Mouse (Mus musculus) midbrain, embryonic 11.5 days (tissue): ENCODE measurements around the gene A730061H03Rik. TPM values are rescaled to one million over a fixed set of nuclear protein-coding genes. Genes with fewer than 3 reads are reported as not detected.

ENCODE experiments used
- ATAC-seq: fragments of 200-750 bp; cut with Nextera tagmentation; 2 replicates; pipeline ENCODE4 v1.8.0; 2017; ENCODE audit warnings: moderate TSS enrichment, moderate library complexity; ENCODE audit not compliant: low FRiP score
- DNase-seq: peaks from one replicate; pipeline ENCODE4 v3.0.0; 2015; ENCODE audit warnings: low spot score; ENCODE audit errors: missing footprints
- H3K27ac ChIP-seq: fragments of 300-500 bp; sonication (generic); 2 replicates; pipeline ENCODE4 v1.5.1; 2014; ENCODE audit warnings: low read depth, low read length
- H3K27me3 ChIP-seq: fragments of 300-500 bp; sonication (generic); 2 replicates; pipeline ENCODE4 v1.6.1; 2014; ENCODE audit warnings: mild to moderate bottlenecking, low read length, moderate library complexity, mixed read lengths; ENCODE audit not compliant: control insufficient read depth, insufficient read depth
- H3K36me3 ChIP-seq: fragments of 300-500 bp; sonication (generic); 2 replicates; pipeline ENCODE4 v1.6.1; 2014; ENCODE audit warnings: mild to moderate bottlenecking, low read length, moderate library complexity, mixed read lengths; ENCODE audit not compliant: control insufficient read depth, insufficient read depth
- H3K4me1 ChIP-seq: fragments of 300-500 bp; sonication (generic); 2 replicates; pipeline ENCODE4 v1.6.1; 2014; ENCODE audit warnings: low read length; ENCODE audit not compliant: control insufficient read depth, insufficient read depth
- H3K4me2 ChIP-seq: fragments of 300-500 bp; sonication (generic); 2 replicates; pipeline ENCODE4 v1.6.1; 2014; ENCODE audit warnings: mild to moderate bottlenecking, moderate library complexity
- H3K4me3 ChIP-seq: fragments of 300-500 bp; sonication (generic); 2 replicates; pipeline ENCODE4 v1.5.1; 2014; ENCODE audit warnings: low read depth, low read length
- H3K9ac ChIP-seq: fragments of 300-500 bp; sonication (generic); 2 replicates; pipeline ENCODE4 v1.6.1; 2014; ENCODE audit warnings: low read length
- H3K9me3 ChIP-seq: fragments of 300-500 bp; sonication (generic); 2 replicates; pipeline ENCODE4 v1.6.1; 2016; ENCODE audit warnings: low read length; ENCODE audit not compliant: control insufficient read depth
- WGBS: fragments of 180-500 bp; shearing (Covaris S2); extraction: QIAGEN DNeasy Blood & Tissue Kit; methylation state at CpG from one replicate; pipeline ENCODE4 v1.1.7; 2014; 5-methylcytosine and 5-hydroxymethylcytosine counted together
- polyA plus RNA-seq: library from polyadenylated mRNA; unstranded; fragments of >200 nt; fragmentation: Nextera tagmentation; extraction: Ambion mirVana; gene quantifications from 2 replicates; pipeline ENCODE4 v1.2.1, GENCODE M21; 2014

Gene A730061H03Rik
- polyA plus RNA-seq, 1 experiment from 2014 or later, result 0.92 TPM

- ATAC-seq (no peak), DNase-seq (no peak)
- 83% methylated on average over 16 of the region's 16 CpGs for WGBS
- H3K4me2 ChIP-seq, result no peak overlapping the region
- H3K4me3 ChIP-seq, result no peak overlapping the region
- peaks cover 5% of the 10 kb centered on the region; the same call in 1 of the 2 replicates for H3K36me3 ChIP-seq
- no peaks in the 10 kb centered on the region for H3K9me3 ChIP-seq
- no peaks in the 10 kb centered on the region for H3K27me3 ChIP-seq
- H3K9ac ChIP-seq, result no peak overlapping the region
- no peak overlapping the region for H3K27ac ChIP-seq
- peaks cover 11% of the 10 kb centered on the region for H3K4me1 ChIP-seq
Observed at GRCm38 (mm10) chr14:55576376-55576775, 16.2 kb upstream of the A730061H03Rik start.

- ATAC-seq (no peak), DNase-seq (no peak)
- Histone ChIP-seq H3K9ac (no peak overlapping the region), H3K36me3 (peaks cover 1% of the 10 kb centered on the region; the same call in 1 of the 2 replicates), H3K4me3 (no peak overlapping the region), H3K27me3 (no peaks in the 10 kb centered on the region), H3K9me3 (no peaks in the 10 kb centered on the region), H3K4me1 (peaks cover 11% of the 10 kb centered on the region), H3K27ac (no peak overlapping the region), H3K4me2 (no peak overlapping the region)
- WGBS, result 82% methylated on average over 13 of the region's 13 CpGs
Observed at GRCm38 (mm10) chr14:55575711-55576110, 15.5 kb upstream of the A730061H03Rik start.

- Histone ChIP-seq H3K4me3 (no peak within 1 kb of the TSS), H3K9me3 (no peaks in the 10 kb centered on the region), H3K4me2 (no peak within 1 kb of the TSS), H3K4me1 (peaks cover 11% of the 10 kb centered on the region), H3K27me3 (no peaks in the 10 kb centered on the region), H3K9ac (no peak within 1 kb of the TSS), H3K36me3 (no peaks in the 10 kb centered on the region), H3K27ac (no peak within 1 kb of the TSS)
- no peak for ATAC-seq
- WGBS, result 84% methylated on average over 7 of the region's 8 CpGs
- DNase-seq, result no peak
Observed at GRCm38 (mm10) chr14:55575302-55575701, 15.1 kb upstream of the A730061H03Rik start, which contains the start of gene Fitm1. TSS of gene Fitm1 (plus strand) at chr14:55575617.

GRCm38 (mm10) chr14:55571760-55572159, 11.6 kb upstream of the A730061H03Rik start:
- Histone ChIP-seq H3K4me1 (no peaks in the 10 kb centered on the region), H3K36me3 (peaks cover 3% of the 10 kb centered on the region; the same call in 1 of the 2 replicates), H3K9me3 (no peaks in the 10 kb centered on the region), H3K27ac (no peak overlapping the region), H3K27me3 (no peaks in the 10 kb centered on the region), H3K4me3 (no peak overlapping the region), H3K4me2 (no peak overlapping the region), H3K9ac (no peak overlapping the region)
- ATAC-seq (no peak), DNase-seq (no peak)

- Histone ChIP-seq H3K27me3 (no peaks in the 10 kb centered on the region), H3K9ac (no peak overlapping the region), H3K27ac (no peak overlapping the region), H3K4me1 (no peaks in the 10 kb centered on the region), H3K9me3 (no peaks in the 10 kb centered on the region), H3K36me3 (peaks cover 4% of the 10 kb centered on the region; the same call in 1 of the 2 replicates), H3K4me2 (no peak overlapping the region), H3K4me3 (no peak overlapping the region)
- DNase-seq (no peak), ATAC-seq (no peak)
- WGBS, result 90% methylated on average over 2 of the region's 2 CpGs
Observed at GRCm38 (mm10) chr14:55570588-55570987, 10.4 kb upstream of the A730061H03Rik start.

- no peak for DNase-seq
- 90% methylated on average over 3 of the region's 3 CpGs for WGBS
- no peaks in the 10 kb centered on the region for H3K9me3 ChIP-seq
- no peaks in the 10 kb centered on the region for H3K4me1 ChIP-seq
- peaks cover 7% of the 10 kb centered on the region; the same call in 1 of the 2 replicates for H3K36me3 ChIP-seq
- no peak overlapping the region for H3K27ac ChIP-seq
- H3K4me2 ChIP-seq, result no peak overlapping the region
- ATAC-seq, result no peak
- no peaks in the 10 kb centered on the region for H3K27me3 ChIP-seq
- H3K4me3 ChIP-seq, result no peak overlapping the region
- H3K9ac ChIP-seq, result no peak overlapping the region
Observed at GRCm38 (mm10) chr14:55567496-55567895, 7.3 kb upstream of the A730061H03Rik start.

GRCm38 (mm10) chr14:55565748-55566147, 5.5 kb upstream of the A730061H03Rik start:
- H3K9me3 ChIP-seq, result no peaks in the 10 kb centered on the region
- peaks cover 6% of the 10 kb centered on the region for H3K4me1 ChIP-seq
- H3K9ac ChIP-seq, result no peak overlapping the region
- ATAC-seq (no peak), DNase-seq (no peak)
- 88% methylated on average over 3 of the region's 3 CpGs for WGBS
- H3K27ac ChIP-seq, result no peak overlapping the region
- peaks cover 7% of the 10 kb centered on the region; the same call in 1 of the 2 replicates for H3K36me3 ChIP-seq
- no peaks in the 10 kb centered on the region for H3K27me3 ChIP-seq
- H3K4me3 ChIP-seq, result no peak overlapping the region
- H3K4me2 ChIP-seq, result no peak overlapping the region

- H3K9ac ChIP-seq, result no peak overlapping the region
- H3K27ac ChIP-seq, result no peak overlapping the region
- H3K9me3 ChIP-seq, result no peaks in the 10 kb centered on the region
- H3K27me3 ChIP-seq, result no peaks in the 10 kb centered on the region
- DNase-seq, result no peak
- H3K4me3 ChIP-seq, result no peak overlapping the region
- no peak overlapping the region for H3K4me2 ChIP-seq
- no peak for ATAC-seq
- H3K4me1 ChIP-seq, result peaks cover 9% of the 10 kb centered on the region
- peaks cover 4% of the 10 kb centered on the region; the same call in 1 of the 2 replicates for H3K36me3 ChIP-seq
- 87% methylated on average over 11 of the region's 11 CpGs for WGBS
Observed at GRCm38 (mm10) chr14:55563249-55563648, 3.0 kb upstream of the A730061H03Rik start.

GRCm38 (mm10) chr14:55561860-55562259, 1.7 kb upstream of the A730061H03Rik start:
- ATAC-seq, result no peak
- Histone ChIP-seq H3K27ac (no peak overlapping the region), H3K9me3 (no peaks in the 10 kb centered on the region), H3K9ac (no peak overlapping the region), H3K27me3 (no peaks in the 10 kb centered on the region), H3K4me3 (no peak overlapping the region), H3K4me2 (no peak overlapping the region), H3K36me3 (peaks cover 4% of the 10 kb centered on the region; the same call in 1 of the 2 replicates), H3K4me1 (peaks cover 9% of the 10 kb centered on the region)
- 89% methylated on average over 10 of the region's 10 CpGs for WGBS
- no peak for DNase-seq
